Mouse (Mus musculus) embryonic facial prominence, embryonic 14.5 days (tissue): ENCODE data around the gene P3h1. TPM values are rescaled to one million over a fixed set of nuclear protein-coding genes. Genes with fewer than 3 reads are reported as not detected.
A peak's percentile ranks its signal among the peaks of the same experiment; 100 is the strongest.

Experiments used
- ATAC-seq: fragments of 200-750 bp; cut with Nextera tagmentation; 2 replicates; pipeline ENCODE4 v1.8.0; 2017; ENCODE audit warnings: low read depth, moderate number of reproducible peaks, moderate TSS enrichment
- DNase-seq: peaks from one replicate; pipeline ENCODE4 v3.0.0-alpha.2; 2015; ENCODE audit warnings: low spot score
- H3K27ac ChIP-seq: fragments of 300-500 bp; sonication (generic); replicated peaks from 2 replicates; pipeline ENCODE4 v1.5.1; 2014; ENCODE audit warnings: low read depth, mild to moderate bottlenecking, low read length, moderate library complexity
- H3K27me3 ChIP-seq: fragments of 300-500 bp; sonication (generic); replicated peaks from 2 replicates; pipeline ENCODE4 v1.6.1; 2014; ENCODE audit warnings: low read length; ENCODE audit not compliant: control insufficient read depth, insufficient read depth
- H3K36me3 ChIP-seq: fragments of 300-500 bp; sonication (generic); 2 replicates; pipeline ENCODE4 v1.6.1; 2014; ENCODE audit warnings: low read length, mixed read lengths; ENCODE audit not compliant: control insufficient read depth, insufficient read depth
- H3K4me1 ChIP-seq: fragments of 300-500 bp; sonication (generic); 2 replicates; pipeline ENCODE4 v1.6.1; 2014; ENCODE audit warnings: antibody characterized with exemption, low read length; ENCODE audit not compliant: control insufficient read depth, insufficient read depth
- H3K4me2 ChIP-seq: fragments of 300-500 bp; sonication (generic); 2 replicates; pipeline ENCODE4 v1.6.1; 2014; ENCODE audit warnings: low read depth, mild to moderate bottlenecking, low read length, moderate library complexity, mixed read lengths
- H3K4me3 ChIP-seq: fragments of 300-500 bp; sonication (generic); 2 replicates; pipeline ENCODE4 v1.5.1; 2014; ENCODE audit warnings: low read depth, mild to moderate bottlenecking, low read length
- H3K9ac ChIP-seq: fragments of 300-500 bp; sonication (generic); 2 replicates; pipeline ENCODE4 v1.6.1; 2014; ENCODE audit warnings: low read depth, mild to moderate bottlenecking, low read length, moderate library complexity, mixed read lengths
- H3K9me3 ChIP-seq: fragments of 300-500 bp; sonication (generic); 2 replicates; pipeline ENCODE4 v1.6.1; 2016; ENCODE audit warnings: low read length; ENCODE audit not compliant: control insufficient read depth
- WGBS: fragments of 180-500 bp; shearing (Covaris S2); extraction: QIAGEN DNeasy Blood & Tissue Kit; methylation state at CpG from one replicate; pipeline ENCODE4 v1.1.7; 2014; 5-methylcytosine and 5-hydroxymethylcytosine counted together
- polyA plus RNA-seq: library from polyadenylated mRNA; unstranded; fragments of >200 nt; fragmentation: Nextera tagmentation; extraction: Ambion mirVana; gene quantifications from 2 replicates; pipeline ENCODE4 v1.2.1, GENCODE M21; 2014

Gene P3h1
- polyA plus RNA-seq, 1 experiment from 2014 or later: 100 TPM

DNA sequence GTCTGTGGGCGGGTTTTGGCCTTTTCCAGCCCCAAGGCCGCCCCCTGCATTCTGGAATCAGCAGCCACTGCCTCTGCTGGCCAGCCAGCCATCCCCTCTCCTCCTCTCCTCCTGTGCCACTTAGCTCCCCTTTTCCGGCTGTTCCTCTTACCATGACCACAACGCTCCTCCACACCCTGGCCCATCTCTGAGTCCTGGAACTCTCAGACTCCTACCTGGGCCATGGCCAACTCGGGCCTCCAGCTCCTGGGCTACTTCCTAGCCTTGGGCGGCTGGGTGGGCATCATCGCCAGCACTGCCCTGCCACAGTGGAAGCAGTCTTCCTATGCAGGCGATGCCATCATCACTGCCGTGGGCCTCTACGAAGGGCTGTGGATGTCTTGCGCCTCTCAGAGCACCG lies 22.6 kb downstream of the P3h1 start, which contains the start of gene Cldn19:
TSS of gene Cldn19 (plus strand) at position 64 of the 400 bp plus-strand sequence.
- Histone ChIP-seq H3K4me1 (peaks cover 8% of the 10 kb centered on the region), H3K27ac (peak within 1 kb of the TSS; percentile 65), H3K4me2 (0 out of 2 replicates have a peak within 1 kb of the TSS, but pooled peaks have one; percentile 4), H3K36me3 (no peaks in the 10 kb centered on the region), H3K27me3 (no peaks in the 10 kb centered on the region), H3K9ac (peak within 1 kb of the TSS; percentile 42; the same call in 1 of the 2 replicates), H3K9me3 (no peaks in the 10 kb centered on the region), H3K4me3 (no peak within 1 kb of the TSS)
- DNase-seq (no peak), ATAC-seq (no peak)
- 81% methylated on average over 10 of the region's 12 CpGs for WGBS

DNA sequence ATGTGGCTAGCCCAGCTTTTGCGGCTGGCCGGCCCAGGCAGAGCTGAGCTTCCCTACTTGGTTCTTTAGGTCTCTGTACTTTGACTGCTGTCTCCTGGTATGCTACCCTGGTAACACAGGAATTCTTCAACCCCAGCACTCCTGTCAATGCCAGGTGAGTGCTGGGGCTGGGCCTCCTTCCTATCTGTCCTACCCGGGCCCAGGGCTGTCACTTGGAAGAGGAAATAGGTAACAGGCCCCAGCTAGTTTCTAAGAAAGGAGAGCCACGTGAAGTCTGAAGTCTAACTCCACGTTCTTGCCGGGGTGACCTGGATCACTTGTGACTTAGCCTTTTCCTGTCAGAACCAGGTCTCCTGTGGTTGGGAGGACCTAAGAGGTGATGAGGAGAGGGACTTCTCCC lies 24.4 kb downstream of the P3h1 start:
- H3K4me1 ChIP-seq: peaks cover 8% of the 10 kb centered on the region
- 66% methylated on average over 6 of the region's 6 CpGs for WGBS
- no peaks in the 10 kb centered on the region for H3K36me3 ChIP-seq

DNA sequence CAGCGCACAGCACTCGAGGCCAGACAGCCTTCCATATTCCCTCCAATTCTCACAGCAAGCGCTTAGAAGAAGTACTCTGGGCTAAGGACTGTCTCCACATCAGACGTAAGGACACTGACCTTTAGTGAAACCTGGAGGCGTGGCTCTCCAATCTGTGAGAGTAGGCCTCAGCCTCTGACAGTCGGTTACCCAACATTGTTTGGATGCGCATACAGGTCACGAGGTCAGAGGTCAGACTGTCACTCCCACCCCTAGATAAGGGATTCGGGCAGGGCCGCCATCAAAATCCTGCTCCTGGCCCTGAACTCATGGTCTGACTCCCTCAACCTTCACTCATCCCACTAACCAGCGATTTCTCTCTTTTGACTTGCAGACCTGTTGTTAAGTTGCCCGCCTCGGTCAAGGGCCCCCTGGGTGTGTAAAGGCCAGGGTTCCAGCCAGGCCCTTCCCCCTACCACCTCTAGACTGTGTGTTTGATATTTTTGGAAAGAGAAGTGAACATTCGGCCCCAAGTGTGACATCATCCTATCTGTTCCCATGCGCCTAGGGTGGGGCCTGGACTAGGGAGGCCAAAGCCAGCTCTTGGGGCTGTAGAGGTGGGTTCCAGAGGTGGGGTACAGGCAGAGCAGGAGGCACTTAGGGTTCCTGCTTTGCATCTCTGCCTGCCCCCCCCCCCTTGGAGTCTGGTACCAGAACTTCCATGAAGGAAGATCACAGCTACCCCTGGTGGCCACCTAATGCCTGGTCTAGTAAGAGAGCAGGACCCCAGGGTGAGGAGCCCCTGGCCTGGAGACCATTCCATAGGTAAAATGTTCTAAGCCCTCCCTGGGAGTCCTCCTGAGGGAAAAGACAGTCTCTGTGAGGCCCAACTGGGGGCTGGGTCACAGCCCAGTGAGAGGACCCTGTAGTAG lies 26.9 kb downstream of the P3h1 start:
- H3K9me3 ChIP-seq: no peaks in the 10 kb centered on the region
- 83% methylated on average over 15 of the region's 15 CpGs for WGBS
- no peak overlapping the region for H3K4me2 ChIP-seq
- H3K27ac ChIP-seq: no peak overlapping the region
- DNase-seq (no peak), ATAC-seq (no peak)
- H3K9ac ChIP-seq: no peak overlapping the region
- no peak overlapping the region for H3K4me3 ChIP-seq
- H3K36me3 ChIP-seq: no peaks in the 10 kb centered on the region
- no peaks in the 10 kb centered on the region for H3K4me1 ChIP-seq
- no peaks in the 10 kb centered on the region for H3K27me3 ChIP-seq

More for the DNA sequence above, 24.4 kb downstream of the P3h1 start:
- H3K4me3 ChIP-seq: no peak overlapping the region
- H3K9me3 ChIP-seq: no peaks in the 10 kb centered on the region
- H3K27ac ChIP-seq: no peak overlapping the region
- ATAC-seq: no peak
- DNase-seq: no peak
- H3K27me3 ChIP-seq: no peaks in the 10 kb centered on the region
- H3K4me2 ChIP-seq: no peak overlapping the region
- no peak overlapping the region for H3K9ac ChIP-seq

DNA sequence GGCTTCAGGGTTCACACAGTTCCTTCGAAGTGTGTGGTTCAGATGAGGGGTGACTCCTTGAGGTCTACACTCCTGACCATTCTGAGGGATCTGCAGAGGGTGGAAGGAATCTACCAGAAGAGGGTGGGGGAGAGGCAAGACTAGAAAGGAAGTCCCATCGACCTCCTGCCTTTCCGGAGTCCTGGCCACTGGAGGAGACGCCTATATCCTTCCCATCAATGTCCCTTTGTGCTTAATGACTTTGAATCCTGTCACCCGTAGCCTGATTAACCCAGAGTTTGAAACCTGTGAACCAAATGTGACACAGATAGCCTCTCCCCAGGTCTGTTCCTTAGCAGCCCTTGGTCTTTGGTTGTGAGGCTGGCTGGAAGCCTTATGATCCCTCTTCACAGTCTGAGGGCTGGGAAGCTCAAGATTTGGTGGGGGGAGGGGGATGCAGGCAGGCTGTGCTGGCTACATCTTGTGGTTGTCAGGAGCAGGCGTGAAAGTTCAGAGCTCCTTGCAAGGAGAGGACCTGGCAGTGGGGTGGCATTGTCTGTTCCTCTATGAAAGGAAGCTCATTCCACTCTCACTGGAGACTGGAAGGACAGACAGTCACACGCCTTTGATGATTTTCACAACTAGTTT lies 28.5 kb downstream of the P3h1 start:
- Histone ChIP-seq H3K9me3 (no peaks in the 10 kb centered on the region), H3K36me3 (no peaks in the 10 kb centered on the region), H3K4me1 (no peaks in the 10 kb centered on the region), H3K4me3 (no peak overlapping the region), H3K27me3 (no peaks in the 10 kb centered on the region), H3K4me2 (no peak overlapping the region), H3K9ac (no peak overlapping the region), H3K27ac (no peak overlapping the region)
- WGBS: 57% methylated on average over 7 of the region's 7 CpGs
- DNase-seq (no peak), ATAC-seq (no peak)

DNA sequence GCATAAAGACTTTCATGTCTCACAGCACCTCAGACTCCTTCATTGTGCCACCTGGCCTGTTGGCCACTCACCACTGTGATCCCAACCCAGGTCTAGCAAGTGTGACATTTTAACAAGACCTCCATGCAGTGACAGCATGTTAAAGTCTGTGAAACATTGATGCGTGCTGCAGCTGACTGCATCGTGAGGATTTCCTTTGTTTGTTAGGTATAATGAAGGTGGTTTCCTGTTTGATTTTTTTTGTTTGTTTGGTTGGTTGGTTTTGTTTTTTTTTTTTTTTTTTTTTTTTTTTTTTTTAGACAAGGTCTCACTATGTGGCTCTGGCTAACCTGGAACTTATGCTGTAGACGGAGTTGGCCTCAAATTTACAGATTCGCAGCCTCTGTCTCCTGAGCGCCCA lies 29.8 kb downstream of the P3h1 start:
- ATAC-seq (no peak), DNase-seq (no peak)
- Histone ChIP-seq H3K36me3 (no peaks in the 10 kb centered on the region), H3K4me2 (no peak overlapping the region), H3K4me1 (no peaks in the 10 kb centered on the region), H3K4me3 (no peak overlapping the region), H3K27me3 (no peaks in the 10 kb centered on the region), H3K9me3 (no peaks in the 10 kb centered on the region), H3K27ac (no peak overlapping the region), H3K9ac (no peak overlapping the region)
- 88% methylated on average over 5 of the region's 5 CpGs for WGBS

DNA sequence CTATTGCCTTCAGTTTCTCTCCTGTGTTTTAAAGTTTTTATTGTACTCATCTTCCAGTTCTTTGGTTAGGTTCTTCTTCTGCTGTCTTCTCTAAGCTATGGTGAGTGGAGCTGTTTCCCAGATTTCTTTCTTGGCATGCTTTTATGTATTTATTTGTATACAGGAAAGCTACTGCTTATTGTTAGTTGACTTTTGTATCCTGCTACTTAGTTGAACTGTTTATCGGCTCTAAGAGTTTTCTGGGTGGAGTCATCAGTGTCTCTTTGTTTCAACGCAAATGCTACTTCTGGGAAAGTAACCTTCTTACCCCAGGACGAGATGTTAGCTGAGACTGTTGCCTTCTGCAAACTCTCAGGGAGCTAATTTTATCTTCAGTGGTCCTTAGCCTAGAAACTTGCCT lies 30.7 kb downstream of the P3h1 start:
- no peak overlapping the region for H3K27ac ChIP-seq
- WGBS: 72% methylated on average over 3 of the region's 3 CpGs
- H3K4me3 ChIP-seq: no peak overlapping the region
- no peak overlapping the region for H3K4me2 ChIP-seq
- H3K9me3 ChIP-seq: no peaks in the 10 kb centered on the region
- H3K4me1 ChIP-seq: no peaks in the 10 kb centered on the region
- no peaks in the 10 kb centered on the region for H3K36me3 ChIP-seq
- no peak overlapping the region for H3K9ac ChIP-seq
- ATAC-seq (no peak), DNase-seq (no peak)
- no peaks in the 10 kb centered on the region for H3K27me3 ChIP-seq

DNA sequence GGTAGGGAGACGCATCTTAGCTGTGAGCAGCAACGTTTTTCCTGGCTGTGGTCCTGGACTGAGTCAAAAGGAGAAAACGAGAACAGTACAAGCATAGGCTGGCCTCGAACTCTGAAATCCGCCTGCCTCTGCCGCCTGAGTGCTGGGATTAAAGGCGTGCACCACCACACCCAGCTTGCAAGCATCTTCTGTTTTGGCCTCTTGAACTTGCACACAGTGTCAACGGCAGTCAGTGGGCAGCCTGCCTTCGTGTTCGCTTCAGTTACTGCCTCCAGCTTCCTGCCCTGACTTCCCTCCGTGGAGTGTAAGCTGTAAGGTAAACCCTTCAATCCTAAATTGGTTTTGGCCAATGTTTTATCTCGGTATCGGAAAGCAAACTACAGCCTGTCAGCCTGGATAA lies 33.9 kb downstream of the P3h1 start:
- DNase-seq (no peak), ATAC-seq (no peak)
- Histone ChIP-seq H3K36me3 (peaks cover 19% of the 10 kb centered on the region), H3K27me3 (no peaks in the 10 kb centered on the region), H3K9me3 (no peaks in the 10 kb centered on the region), H3K9ac (no peak overlapping the region), H3K4me2 (no peak overlapping the region), H3K4me3 (no peak overlapping the region), H3K4me1 (no peaks in the 10 kb centered on the region), H3K27ac (no peak overlapping the region)
- WGBS: 73% methylated on average over 13 of the region's 13 CpGs

DNA sequence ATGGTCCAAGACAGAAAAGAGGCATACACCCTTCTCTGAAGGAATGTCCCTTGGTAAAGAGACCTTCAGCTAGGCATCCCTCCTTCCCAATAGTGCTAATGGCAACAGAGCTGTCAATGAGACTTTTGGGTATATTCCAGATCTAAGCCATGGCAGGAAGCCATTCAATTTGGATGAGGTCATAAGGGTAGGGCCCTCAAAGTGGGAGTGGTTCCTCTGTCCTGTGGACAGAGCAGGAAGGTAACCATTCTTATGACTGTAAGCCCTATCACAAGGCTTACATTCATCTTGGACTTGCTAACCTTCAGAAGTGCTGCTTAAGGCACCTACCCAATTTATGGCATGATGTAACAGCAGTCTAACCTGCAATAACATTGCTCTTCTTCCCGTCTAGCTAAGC lies 41.9 kb downstream of the P3h1 start:
- WGBS: 84% methylated on average over 1 of the region's 1 CpGs
- H3K9me3 ChIP-seq: no peaks in the 10 kb centered on the region
- H3K27me3 ChIP-seq: no peaks in the 10 kb centered on the region
- peaks cover 94% of the 10 kb centered on the region for H3K36me3 ChIP-seq
- ATAC-seq: no peak
- DNase-seq: no peak
- H3K27ac ChIP-seq: no peak overlapping the region
- no peak overlapping the region for H3K4me2 ChIP-seq
- no peaks in the 10 kb centered on the region for H3K4me1 ChIP-seq
- H3K4me3 ChIP-seq: no peak overlapping the region
- no peak overlapping the region for H3K9ac ChIP-seq
